Mouse (Mus musculus) Muller cell, postnatal 12 days (primary cell): Measurements from ENCODE around the gene Boc.

ENCODE experiments used
- DNase-seq: peaks from one replicate; pipeline ENCODE4 v3.0.0-alpha.2; 2015; ENCODE audit errors: inconsistent ontology term

Gene Boc

DNA sequence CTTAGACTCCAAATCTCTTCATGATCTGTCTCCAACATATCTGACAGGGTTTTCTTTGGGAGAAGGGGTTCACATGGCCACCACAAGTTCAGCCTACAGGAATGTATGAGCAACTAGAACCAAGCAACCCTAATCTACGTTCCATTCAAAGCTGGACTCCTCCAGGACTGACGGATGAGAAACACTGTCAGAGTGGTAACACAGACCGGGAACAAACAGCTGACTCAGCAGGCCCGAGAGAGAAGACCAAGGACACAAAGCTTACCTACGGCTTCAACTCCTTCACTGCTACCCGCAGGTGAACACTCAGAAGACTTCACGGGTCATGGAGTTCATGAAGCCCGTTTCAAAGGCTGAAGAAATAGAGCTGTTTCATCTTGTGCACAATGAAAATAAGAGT is 4.8 kb downstream of the Boc start:
- no peak for DNase-seq

GRCm38 (mm10) chr16:44552726-44553125 is 6.0 kb downstream of the Boc start:
- no peak for DNase-seq

GRCm38 (mm10) chr16:44552036-44552435 is 6.7 kb downstream of the Boc start:
- no peak for DNase-seq

- DNase-seq = no peak
These were observed 7.2 kb downstream of the Boc start for GRCm38 (mm10) chr16:44551491-44551890.

GRCm38 (mm10) chr16:44550843-44551242 is 7.9 kb downstream of the Boc start:
- DNase-seq = no peak

GRCm38 (mm10) chr16:44549867-44550679 is 8.6 kb downstream of the Boc start:
- DNase-seq = no peak

DNA sequence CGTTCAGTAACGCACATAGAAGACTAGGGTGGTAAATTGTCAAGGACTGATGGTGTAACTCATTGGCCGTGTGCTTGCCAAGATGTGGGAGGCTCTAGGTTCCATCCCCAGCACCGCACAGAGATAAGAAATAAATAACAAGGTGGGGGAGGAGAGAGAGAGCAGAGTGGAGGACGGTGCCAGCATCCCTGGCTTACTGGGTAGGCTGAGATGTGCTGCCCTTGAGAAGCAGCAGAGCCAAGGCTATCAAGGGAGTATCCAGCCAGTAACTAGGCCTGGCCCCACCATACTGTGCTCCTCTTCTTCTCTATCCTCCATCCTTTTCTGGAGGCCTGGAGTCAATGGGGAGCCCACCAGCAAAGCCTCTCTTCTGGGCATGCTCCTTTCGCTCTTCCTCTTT is 9.3 kb downstream of the Boc start:
- DNase-seq = no peak

DNA sequence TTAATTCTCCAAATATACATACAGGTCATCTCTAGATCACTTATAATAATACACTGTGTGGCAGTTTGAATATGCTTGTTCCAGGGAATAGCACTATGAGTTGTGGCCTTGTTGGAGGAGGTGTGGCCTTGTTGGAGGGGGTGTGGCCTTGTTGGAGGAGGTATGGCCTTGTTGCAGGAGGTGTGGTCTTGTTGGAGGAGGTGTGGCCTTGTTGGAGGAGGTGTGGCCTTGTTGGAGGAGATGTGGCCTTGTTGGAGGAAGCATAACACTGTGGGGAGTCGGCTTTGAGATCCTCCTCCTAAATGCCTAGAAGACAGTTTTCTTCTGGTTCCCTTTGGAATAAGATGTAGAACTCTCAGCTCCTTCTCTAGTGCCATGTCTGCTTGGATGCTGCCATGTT is 10.7 kb downstream of the Boc start:
- DNase-seq = no peak

GRCm38 (mm10) chr16:44546831-44547230 is 11.9 kb downstream of the Boc start:
- no peak for DNase-seq

DNA sequence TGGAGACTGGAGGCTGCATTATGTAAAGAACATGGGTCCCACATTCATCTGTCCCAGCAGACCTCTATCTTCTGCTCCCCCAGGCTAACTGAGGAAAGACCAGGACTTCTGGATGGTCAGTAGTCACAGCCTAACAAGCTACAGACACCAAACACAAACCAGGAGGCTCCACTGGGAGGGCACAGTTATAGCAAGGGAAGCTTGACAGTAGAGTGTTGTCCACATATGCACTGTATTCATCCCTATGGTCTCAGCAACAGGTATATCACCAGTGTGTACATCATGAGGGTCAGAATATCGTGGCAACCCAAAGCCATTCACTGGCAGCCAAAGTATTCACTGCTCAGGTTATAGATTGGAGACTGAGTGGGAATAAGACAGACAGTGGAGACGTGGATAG is 12.8 kb downstream of the Boc start:
- no peak for DNase-seq

DNA sequence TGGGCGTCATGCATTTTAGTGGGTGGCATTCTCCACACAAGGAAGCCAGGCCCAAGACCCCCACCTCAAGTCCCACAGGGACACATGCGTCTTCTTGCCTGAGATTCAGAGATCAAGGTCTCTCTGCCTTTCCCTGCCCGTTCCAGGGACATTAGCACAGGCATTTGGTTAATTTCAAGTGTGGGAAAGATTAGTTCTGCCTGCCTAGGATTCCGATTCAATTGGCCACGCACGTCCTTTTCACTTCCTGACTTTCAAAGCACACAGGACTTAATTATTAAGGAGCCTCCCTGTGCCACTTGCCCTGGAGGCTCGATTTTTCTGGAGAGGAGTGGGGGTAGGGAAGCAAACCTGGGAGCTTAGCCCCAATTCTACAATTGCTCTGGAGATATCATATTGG is 13.5 kb downstream of the Boc start:
- DNase-seq = no peak

- no peak for DNase-seq
These were observed 15.6 kb downstream of the Boc start for GRCm38 (mm10) chr16:44543098-44543497.

GRCm38 (mm10) chr16:44542029-44542690 is 16.5 kb downstream of the Boc start:
- peak; percentile 40 for DNase-seq

DNA sequence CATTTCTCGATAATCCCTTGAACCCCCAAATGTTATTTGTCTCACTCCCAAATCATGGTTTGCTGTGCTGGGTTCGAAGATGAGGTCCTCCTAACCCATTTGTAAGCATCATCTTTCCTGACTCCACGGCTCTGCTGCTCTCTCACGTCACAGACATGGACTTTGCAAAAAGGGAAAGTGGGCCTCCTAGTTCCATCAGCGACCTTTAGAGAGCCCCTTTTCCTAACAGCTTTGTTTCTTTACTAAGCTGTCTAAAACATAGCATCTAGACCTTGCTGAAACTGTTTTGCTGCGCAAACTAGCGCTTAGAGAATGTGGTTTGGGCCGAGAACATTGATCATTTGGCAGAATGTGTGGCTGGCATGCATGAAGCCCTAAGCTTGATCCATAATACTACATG is 19.1 kb downstream of the Boc start:
- DNase-seq = no peak

DNA sequence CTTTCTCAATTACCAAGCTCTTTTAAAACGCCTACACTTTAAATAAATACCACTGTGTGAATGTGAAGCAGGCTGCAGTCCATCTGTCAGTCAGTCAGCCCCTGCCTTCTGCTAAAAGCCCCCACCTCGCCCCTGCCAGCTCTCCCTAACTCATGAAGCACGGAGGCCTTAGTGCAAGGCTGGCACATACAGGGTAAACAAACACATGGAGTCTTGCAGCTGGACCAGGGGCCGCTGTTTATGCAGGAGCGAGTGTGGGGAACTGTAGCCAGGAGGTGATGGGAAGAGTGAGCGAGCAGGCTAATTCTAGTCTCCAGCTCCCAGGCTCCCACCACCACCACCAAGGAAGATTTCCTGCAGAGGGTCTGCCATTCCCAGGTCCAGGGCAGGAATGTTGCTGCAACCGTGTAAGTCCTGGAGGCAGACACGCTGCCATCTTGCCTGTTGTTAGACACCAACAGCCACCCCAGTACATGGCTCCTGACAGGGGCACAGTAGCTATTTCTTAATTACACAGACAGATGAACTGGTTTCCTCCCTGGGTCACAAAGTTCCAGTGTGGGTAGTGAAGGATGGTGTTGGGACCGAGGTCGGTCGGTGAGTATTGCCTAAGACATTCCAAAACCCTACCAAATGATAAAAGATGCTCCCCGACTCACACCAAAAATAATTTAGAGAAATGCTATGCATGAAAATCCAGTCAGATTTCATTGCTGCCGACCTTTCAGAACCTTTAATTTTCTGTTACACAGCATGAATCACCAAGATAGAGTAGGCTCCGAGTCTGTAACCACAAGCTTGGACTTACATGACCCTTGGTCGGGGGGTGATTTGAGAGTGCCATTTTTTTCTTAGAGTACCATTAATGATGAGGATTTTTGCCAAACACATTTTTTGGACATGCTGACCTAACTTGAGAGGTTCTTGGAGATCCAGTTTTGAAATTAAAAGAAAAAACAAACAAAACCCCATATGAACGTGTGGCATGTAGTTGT is 20.0 kb downstream of the Boc start:
- DNase-seq = peak; percentile 64

DNA sequence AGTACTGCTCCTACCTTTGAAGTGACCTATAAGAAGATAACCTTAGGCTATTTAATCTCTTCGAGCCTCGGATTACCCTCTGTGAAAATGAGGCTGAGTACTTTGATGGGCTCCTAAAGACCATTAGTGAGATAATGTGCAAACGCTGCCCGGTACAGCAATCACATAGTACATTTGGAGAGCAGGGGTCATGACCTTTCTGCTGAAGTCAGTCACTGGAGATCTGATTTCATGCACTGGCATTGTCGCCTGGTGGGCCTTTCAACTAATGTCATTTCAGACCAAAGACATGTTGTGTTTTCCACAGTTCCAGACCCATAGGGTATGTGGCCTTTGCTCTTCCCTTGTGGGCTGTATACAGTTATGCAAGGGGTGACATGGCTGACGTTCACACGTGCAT is 24.6 kb downstream of the Boc start:
- no peak for DNase-seq

DNA sequence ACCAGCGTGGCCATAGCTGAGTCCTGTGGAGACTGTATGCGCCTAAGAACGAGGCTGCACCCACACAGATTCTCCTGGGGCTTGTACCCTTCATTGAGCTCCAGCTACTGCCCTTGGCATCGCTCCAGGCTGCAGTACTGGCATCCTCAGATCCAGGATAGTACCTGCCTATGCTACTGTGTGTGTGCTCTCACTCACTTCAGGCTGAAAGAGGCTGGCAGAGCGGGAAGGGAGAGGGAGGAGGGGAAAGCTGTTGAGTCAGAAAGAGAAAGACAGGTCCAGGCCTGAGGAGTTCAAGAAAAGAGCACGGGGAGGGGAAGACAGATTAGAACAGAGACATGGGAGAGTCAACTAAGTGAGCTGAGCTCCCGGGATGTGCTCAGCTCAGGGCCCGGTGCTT is 25.2 kb downstream of the Boc start:
- no peak for DNase-seq

GRCm38 (mm10) chr16:44532851-44533250 is 25.8 kb downstream of the Boc start:
- no peak for DNase-seq

DNA sequence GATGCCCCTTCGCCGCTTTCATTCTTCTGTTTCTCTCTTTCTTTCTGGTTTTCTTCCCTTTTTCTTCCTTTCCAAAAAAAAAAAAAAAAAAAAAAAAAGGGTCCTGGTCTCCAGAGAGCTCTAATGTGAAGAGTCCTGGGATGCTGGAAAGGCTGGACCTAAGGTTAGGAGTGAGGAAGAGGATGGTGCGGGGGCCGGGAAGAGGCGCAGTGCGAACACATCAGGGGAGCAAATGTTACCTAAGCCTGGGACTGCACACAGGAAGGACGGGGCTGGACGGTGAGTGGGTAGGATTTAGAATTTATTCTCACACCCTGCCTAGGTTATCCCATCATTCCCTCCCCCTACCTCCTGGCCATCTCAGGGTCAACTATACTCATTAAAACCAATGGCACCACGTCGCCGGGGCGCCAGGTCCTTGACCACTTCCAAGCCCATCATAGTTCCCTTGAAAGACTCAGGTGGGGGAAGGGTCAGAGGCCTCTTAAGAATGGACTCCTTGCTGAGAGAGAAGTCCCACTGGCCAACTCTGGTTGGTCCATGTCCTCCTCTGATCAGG is 27.4 kb downstream of the Boc start:
- no peak for DNase-seq

GRCm38 (mm10) chr16:44530829-44531228 is 27.9 kb downstream of the Boc start:
- no peak for DNase-seq

DNA sequence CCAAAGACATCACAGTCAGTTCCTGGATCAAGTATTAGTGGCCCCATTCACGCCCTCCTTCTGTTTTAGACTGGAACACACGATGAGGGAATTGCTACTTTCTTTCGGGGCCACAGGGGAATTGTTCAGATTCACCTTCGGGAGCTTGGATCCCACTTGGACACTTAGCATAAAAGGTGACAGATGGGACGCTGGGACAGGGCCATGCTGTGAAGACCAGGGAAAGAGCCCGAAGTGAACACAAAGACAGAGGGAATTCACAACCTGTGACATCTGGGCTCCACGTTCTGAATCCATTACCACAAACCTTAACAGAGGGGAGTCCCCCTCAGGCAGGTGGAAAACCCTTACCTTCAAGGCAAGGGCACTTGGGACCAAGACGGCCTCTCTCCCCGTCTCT is 28.5 kb downstream of the Boc start:
- DNase-seq = no peak

DNA sequence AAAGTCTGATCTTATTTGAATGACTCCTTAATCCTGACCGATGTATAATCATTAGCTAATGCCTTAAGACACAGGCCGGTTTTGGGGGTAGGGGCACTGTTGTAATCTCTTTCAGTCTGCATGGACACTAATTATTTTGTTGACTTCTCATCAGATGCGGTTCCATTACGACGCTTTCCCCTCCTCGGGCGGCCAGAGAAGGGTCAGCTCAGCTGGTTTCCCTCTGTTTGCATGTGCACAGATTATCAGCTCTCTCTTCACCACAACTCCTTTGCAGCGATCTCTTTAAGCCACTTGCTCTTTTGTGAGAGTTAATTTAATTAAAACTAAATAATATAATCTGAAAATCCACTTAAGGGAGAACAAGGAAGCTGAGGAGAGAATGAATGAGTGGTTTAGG is 29.0 kb downstream of the Boc start:
- DNase-seq = no peak
